Mouse (Mus musculus) spleen, adult 2 months (tissue): ENCODE results near the gene 9130023H24Rik. TPM values are rescaled to one million over a fixed set of nuclear protein-coding genes. Genes with fewer than 3 reads are reported as not detected.

Experiments
- DNase-seq, 2 experiments: peaks; one replicate each; pipeline versions ENCODE4 v3.0.0 to v3.0.0-alpha.2; 2012 to 2021; ENCODE audit warnings: low spot score in 2 of 2, low read depth in 1 of 2
- H3K27ac ChIP-seq: fragments of 200-500 bp; 2 replicates; pipeline ENCODE4 v1.5.1; 2012; ENCODE audit warnings: low read length, inconsistent platforms; ENCODE audit not compliant: insufficient read depth
- H3K27me3 ChIP-seq: fragments of 200-500 bp; 2 replicates; pipeline ENCODE4 v1.6.1; 2012; ENCODE audit warnings: mild to moderate bottlenecking, moderate library complexity, low read length, inconsistent platforms; ENCODE audit not compliant: control insufficient read depth, insufficient read depth
- H3K36me3 ChIP-seq: fragments of 200-500 bp; 2 replicates; pipeline ENCODE4 v1.6.1; 2012; ENCODE audit warnings: mild to moderate bottlenecking, low read length, inconsistent platforms; ENCODE audit not compliant: control insufficient read depth, insufficient read depth
- H3K4me1 ChIP-seq: fragments of 200-500 bp; 2 replicates; pipeline ENCODE4 v1.6.1; 2011; ENCODE audit warnings: inconsistent platforms; ENCODE audit not compliant: control insufficient read depth, insufficient read depth, insufficient read length
- H3K4me3 ChIP-seq: fragments of 200-500 bp; 2 replicates; pipeline ENCODE4 v1.5.1; 2011; ENCODE audit warnings: mild to moderate bottlenecking, inconsistent platforms; ENCODE audit not compliant: insufficient read depth, insufficient read length; ENCODE audit errors: extremely low read depth
- CTCF ChIP-seq: fragments of 200-500 bp; IDR thresholded peaks from 2 replicates; pipeline ENCODE4 v1.5.1; 2011; ENCODE audit warnings: mild to moderate bottlenecking, inconsistent platforms; ENCODE audit not compliant: insufficient read depth, insufficient read length, insufficient replicate concordance; ENCODE audit errors: extremely low read depth
- POLR2A ChIP-seq: fragments of 200-500 bp; IDR thresholded peaks from 2 replicates; pipeline ENCODE4 v1.6.1; 2011; ENCODE audit warnings: low read depth, low read length, inconsistent platforms
- WGBS: fragments of 180-500 bp; shearing (Covaris S2); methylation state at CpG from one replicate; pipeline ENCODE4 v1.1.7; 2018; 5-methylcytosine and 5-hydroxymethylcytosine counted together
- polyA plus RNA-seq: library from polyadenylated mRNA; depleted of rRNA; stranded (reverse); fragments of >200 nt; gene quantifications from 2 replicates; pipeline ENCODE4 v1.2.3, GENCODE M21; 2012

9130023H24Rik gene
- polyA plus RNA-seq, 1 experiment, result 1.4 TPM

DNA sequence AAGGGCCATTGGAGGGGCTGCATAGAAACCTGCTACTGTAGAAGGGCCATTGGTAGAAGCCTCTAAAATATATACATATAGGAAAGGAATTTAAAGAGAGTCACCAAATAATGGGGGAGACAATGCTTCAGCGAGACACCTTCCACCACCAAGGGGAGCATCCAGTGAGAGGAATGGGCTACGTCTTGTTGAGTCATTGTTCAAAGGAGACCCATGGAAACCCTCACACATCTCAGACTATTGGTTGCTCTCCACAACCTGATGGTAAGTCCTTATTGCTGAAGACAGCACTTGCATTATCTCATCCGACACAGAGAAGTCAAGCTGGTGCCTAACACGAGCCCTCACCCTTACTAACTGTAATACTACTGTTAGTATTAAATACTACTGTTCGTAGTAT is 17.9 kb upstream of the 9130023H24Rik start:
- Histone ChIP-seq H3K36me3 (peaks cover 4% of the 10 kb centered on the region; the same call in 1 of the 2 replicates), H3K4me1 (no peaks in the 10 kb centered on the region), H3K27me3 (no peaks in the 10 kb centered on the region; the same call in 1 of the 2 replicates), H3K27ac (no peak overlapping the region), H3K4me3 (no peak overlapping the region)
- TF ChIP-seq CTCF, result no peak
- no peak for TF ChIP-seq POLR2A
- WGBS, result 90% methylated on average over 5 of the region's 5 CpGs
- DNase-seq, result no peak

DNA sequence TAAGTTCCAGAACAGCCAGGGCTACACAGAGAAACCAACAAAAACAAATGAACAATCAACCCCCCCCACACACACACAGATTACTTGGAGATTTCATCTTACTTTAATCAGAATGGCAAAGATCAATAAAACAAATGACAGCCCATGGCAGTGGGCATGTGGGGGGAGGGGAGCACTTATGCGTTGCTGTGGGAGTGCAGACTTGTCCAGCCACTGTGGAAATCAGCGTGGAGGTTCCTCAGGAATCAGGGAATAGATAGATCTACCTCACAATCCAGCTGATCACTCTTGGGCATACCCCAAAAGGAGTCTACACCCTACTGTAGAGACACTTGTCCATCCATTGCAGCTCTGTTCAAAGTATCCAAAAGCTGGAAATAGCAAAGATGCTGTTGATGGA is 17.1 kb upstream of the 9130023H24Rik start:
- H3K27ac ChIP-seq, result no peak overlapping the region

DNA sequence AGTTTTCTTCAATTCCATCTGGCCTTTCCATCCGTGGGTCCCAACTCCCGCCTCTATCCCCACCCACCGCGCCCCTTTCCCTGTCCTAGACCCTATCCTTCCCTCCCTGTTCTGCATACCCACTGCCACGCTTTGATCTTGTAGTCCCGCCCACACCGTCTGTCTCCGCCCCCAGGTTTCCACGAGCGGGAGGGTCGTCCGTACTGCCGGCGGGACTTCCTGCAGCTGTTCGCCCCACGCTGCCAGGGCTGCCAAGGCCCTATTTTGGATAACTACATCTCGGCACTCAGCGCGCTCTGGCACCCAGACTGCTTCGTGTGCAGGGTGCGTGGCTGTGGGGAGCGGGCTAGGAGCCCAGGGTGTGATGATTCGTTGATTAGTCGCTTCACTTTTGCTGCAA is 14.8 kb upstream of the 9130023H24Rik start:
- no peaks in the 10 kb centered on the region for H3K4me1 ChIP-seq
- TF ChIP-seq CTCF (no peak), POLR2A (no peak)
- DNase-seq, result no peak
- no peak overlapping the region for H3K27ac ChIP-seq
- H3K4me3 ChIP-seq, result peak overlapping the region; percentile 20; the same call in 1 of the 2 replicates
- H3K36me3 ChIP-seq, result peaks cover 4% of the 10 kb centered on the region; the same call in 1 of the 2 replicates
- 10% methylated on average over 24 of the region's 24 CpGs for WGBS
- H3K27me3 ChIP-seq, result no peaks in the 10 kb centered on the region; the same call in 1 of the 2 replicates

More for the DNA sequence above, 17.1 kb upstream of the 9130023H24Rik start:
- no peak overlapping the region for H3K4me3 ChIP-seq
- WGBS, result 60% methylated on average over 2 of the region's 2 CpGs
- no peak for DNase-seq
- TF ChIP-seq CTCF, result no peak
- no peak for TF ChIP-seq POLR2A
- H3K27me3 ChIP-seq, result no peaks in the 10 kb centered on the region; the same call in 1 of the 2 replicates
- H3K4me1 ChIP-seq, result no peaks in the 10 kb centered on the region
- peaks cover 4% of the 10 kb centered on the region; the same call in 1 of the 2 replicates for H3K36me3 ChIP-seq

DNA sequence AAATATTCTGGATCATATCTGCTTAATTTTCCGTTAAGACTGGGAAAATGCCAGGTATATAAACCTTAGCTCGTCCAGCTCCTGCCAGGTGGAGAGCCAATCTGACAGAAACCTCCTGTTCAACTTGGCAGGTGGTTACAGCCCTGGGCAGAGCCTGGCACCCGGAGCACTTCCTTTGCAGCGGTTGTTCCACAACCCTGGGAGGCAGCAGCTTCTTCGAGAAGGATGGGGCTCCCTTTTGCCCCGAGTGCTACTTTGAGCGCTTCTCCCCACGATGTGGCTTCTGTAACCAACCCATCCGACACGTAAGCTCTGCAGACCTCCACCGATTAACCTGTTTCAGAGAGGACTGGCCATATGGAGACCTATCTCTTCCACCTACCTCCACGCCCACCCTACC is 14.1 kb upstream of the 9130023H24Rik start:
- DNase-seq, result no peak
- WGBS, result 32% methylated on average over 12 of the region's 12 CpGs
- TF ChIP-seq POLR2A (no peak), CTCF (no peak)
- Histone ChIP-seq H3K4me1 (no peaks in the 10 kb centered on the region), H3K27me3 (no peaks in the 10 kb centered on the region; the same call in 1 of the 2 replicates), H3K36me3 (peaks cover 4% of the 10 kb centered on the region; the same call in 1 of the 2 replicates), H3K27ac (no peak overlapping the region), H3K4me3 (no peak overlapping the region)

DNA sequence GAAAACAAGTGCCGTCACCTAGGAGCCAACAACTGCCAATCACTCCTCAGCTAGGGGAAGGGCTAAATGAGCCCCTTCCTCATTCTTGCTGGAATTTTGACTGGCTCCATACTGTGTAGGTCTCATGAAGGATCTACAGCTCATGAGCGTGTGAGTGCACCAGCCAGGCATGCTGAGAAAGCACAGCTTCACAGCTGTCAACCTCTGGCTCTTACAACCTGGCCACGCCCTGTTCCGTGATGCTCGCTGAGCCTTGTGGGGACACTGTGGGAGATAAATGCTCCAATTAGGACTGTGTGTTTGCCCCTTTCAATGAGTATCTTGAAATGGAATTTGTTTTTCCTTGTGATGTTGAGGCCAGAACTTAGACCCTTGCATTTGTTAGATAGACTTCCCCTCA is 12.2 kb upstream of the 9130023H24Rik start:
- Histone ChIP-seq H3K27ac (no peak overlapping the region), H3K4me3 (no peak overlapping the region), H3K4me1 (no peaks in the 10 kb centered on the region), H3K27me3 (peaks cover 3% of the 10 kb centered on the region; the same call in 1 of the 2 replicates), H3K36me3 (peaks cover 4% of the 10 kb centered on the region; the same call in 1 of the 2 replicates)
- DNase-seq, result no peak
- WGBS, result 90% methylated on average over 5 of the region's 5 CpGs
- no peak for TF ChIP-seq CTCF
- no peak for TF ChIP-seq POLR2A

DNA sequence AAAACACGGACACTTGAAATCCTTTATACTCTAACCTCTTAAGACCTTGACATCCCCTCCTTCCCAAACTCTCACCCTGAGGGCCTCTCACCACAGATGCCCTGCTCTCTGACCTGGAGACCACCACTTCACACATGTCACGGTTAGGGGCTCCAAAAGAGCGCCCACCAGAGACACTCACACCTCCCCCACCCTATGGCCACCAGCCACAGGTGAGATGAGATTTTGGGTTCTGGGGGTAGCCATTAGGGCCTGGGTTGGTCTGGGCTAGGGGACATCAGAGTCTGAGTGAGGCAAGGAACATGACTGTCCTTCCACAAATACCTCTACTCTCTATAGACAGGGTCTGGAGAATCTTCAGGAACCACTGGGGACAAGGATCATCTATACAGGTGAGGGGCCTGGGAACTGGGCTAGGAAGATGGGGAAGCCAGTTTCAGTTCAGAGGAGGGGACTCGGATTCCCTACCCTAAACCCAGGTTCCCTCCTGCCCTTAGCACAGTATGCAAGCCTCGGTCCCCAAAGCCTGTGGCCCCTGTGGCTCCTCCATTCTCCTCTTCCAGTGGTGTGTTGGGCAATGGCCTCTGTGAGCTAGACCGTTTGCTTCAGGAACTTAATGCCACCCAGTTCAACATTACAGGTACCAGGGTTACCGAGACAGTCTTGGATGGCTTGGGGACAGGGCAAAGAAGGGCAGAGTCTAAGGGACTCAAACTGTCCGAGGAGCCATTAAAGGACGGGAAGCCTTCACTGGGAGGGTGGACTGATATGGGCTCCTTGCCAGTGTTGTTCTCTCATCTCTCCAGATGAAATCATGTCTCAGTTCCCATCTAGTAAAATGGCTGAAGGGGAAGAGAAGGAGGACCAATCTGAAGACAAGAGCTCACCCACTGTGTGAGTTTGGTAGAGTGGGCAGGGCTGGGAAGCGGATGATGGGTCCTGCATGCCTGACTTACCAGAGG is 10.5 kb upstream of the 9130023H24Rik start:
- DNase-seq, result no peak
- TF ChIP-seq CTCF (no peak), POLR2A (no peak)
- Histone ChIP-seq H3K27me3 (peaks cover 3% of the 10 kb centered on the region; the same call in 1 of the 2 replicates), H3K27ac (no peak overlapping the region), H3K36me3 (peaks cover 12% of the 10 kb centered on the region), H3K4me1 (no peaks in the 10 kb centered on the region), H3K4me3 (no peak overlapping the region)
- 85% methylated on average over 10 of the region's 10 CpGs for WGBS
